Mouse (Mus musculus): Measurements from ENCODE around the gene Pla2g12a.

Pla2g12a gene

GRCm38 (mm10) chr3:129878405-129879021 is at the start of gene Pla2g12a:
TSS of gene Pla2g12a (plus strand) at chr3:129878606.
- peak; percentile 90 for DNase-seq (ENCODE audit: low read depth)

GRCm38 (mm10) chr3:129830626-129831025 is 47.8 kb upstream of the Pla2g12a start:
- DNase-seq (ENCODE audit: low read depth) = peak; percentile 70

GRCm38 (mm10) chr3:129831035-129831568 is 47.3 kb upstream of the Pla2g12a start, which contains the start of gene Gar1:
TSS of gene Gar1 (minus strand) at chr3:129831396.
- DNase-seq (ENCODE audit: low read depth) = peak; percentile 99

- no peak for DNase-seq (ENCODE audit: low read depth)
Observed at GRCm38 (mm10) chr3:129835388-129835934, 42.9 kb upstream of the Pla2g12a start, which contains the start of gene Cfi. TSS of gene Cfi (plus strand) at chr3:129835884.

GRCm38 (mm10) chr3:129836051-129836697 is 42.2 kb upstream of the Pla2g12a start:
- no peak for DNase-seq (ENCODE audit: low read depth)

GRCm38 (mm10) chr3:129836965-129837364 is 41.4 kb upstream of the Pla2g12a start:
- no peak for DNase-seq (ENCODE audit: low read depth)

GRCm38 (mm10) chr3:129838017-129838416 is 40.4 kb upstream of the Pla2g12a start:
- no peak for DNase-seq (ENCODE audit: low read depth)

GRCm38 (mm10) chr3:129845868-129846267 is 32.5 kb upstream of the Pla2g12a start:
- no peak for DNase-seq (ENCODE audit: low read depth)

- DNase-seq (ENCODE audit: low read depth) = no peak
Observed at GRCm38 (mm10) chr3:129846846-129847245, 31.6 kb upstream of the Pla2g12a start.

GRCm38 (mm10) chr3:129862592-129862991 is 15.8 kb upstream of the Pla2g12a start:
- no peak for DNase-seq (ENCODE audit: low read depth)

- peak; percentile 66 for DNase-seq (ENCODE audit: low read depth)
Observed at GRCm38 (mm10) chr3:129863698-129864097, 14.7 kb upstream of the Pla2g12a start.

- DNase-seq (ENCODE audit: low read depth) = no peak
Observed at GRCm38 (mm10) chr3:129877327-129877726, 1.1 kb upstream of the Pla2g12a start.

GRCm38 (mm10) chr3:129879131-129879757 is 838 bp downstream of the Pla2g12a start:
- peak; percentile 45 for DNase-seq (ENCODE audit: low read depth)

- DNase-seq (ENCODE audit: low read depth) = no peak
Observed at GRCm38 (mm10) chr3:129879913-129880312, 1.5 kb downstream of the Pla2g12a start.

- DNase-seq (ENCODE audit: low read depth) = no peak
Observed at GRCm38 (mm10) chr3:129880925-129881593, 2.7 kb downstream of the Pla2g12a start.

- no peak for DNase-seq (ENCODE audit: low read depth)
Observed at GRCm38 (mm10) chr3:129885577-129885976, 7.2 kb downstream of the Pla2g12a start.

GRCm38 (mm10) chr3:129886430-129886829 is 8.0 kb downstream of the Pla2g12a start:
- no peak for DNase-seq (ENCODE audit: low read depth)

- DNase-seq (ENCODE audit: low read depth) = no peak
Observed at GRCm38 (mm10) chr3:129887779-129888517, 9.5 kb downstream of the Pla2g12a start.

- no peak for DNase-seq (ENCODE audit: low read depth)
Observed at GRCm38 (mm10) chr3:129892003-129892402, 13.6 kb downstream of the Pla2g12a start.

- DNase-seq (ENCODE audit: low read depth) = no peak
Observed at GRCm38 (mm10) chr3:129893143-129893542, 14.7 kb downstream of the Pla2g12a start.

- no peak for DNase-seq (ENCODE audit: low read depth)
Observed at GRCm38 (mm10) chr3:129896591-129896990, 18.2 kb downstream of the Pla2g12a start.
